10 mouse cellular contexts compared by ENCODE assay signal in genomic region chr12:40471649-40472399, GRCm38 (mm10). TPM values are rescaled to one million over a fixed set of nuclear protein-coding genes. Genes with fewer than 3 reads are reported as not detected.
DNase-seq lines count a peak whose midpoint lies in the region; ATAC-seq and TF ChIP-seq lines count a peak whose summit lies in the region.
"Had no signal": no experiment of that assay in that cellular context is flagged by ENCODE, and none has a peak within 500 bp of the region (broad histone marks: within the 10 kb centered on the region; RNA-seq: fewer than 3 reads in every experiment).

No protein-coding gene starts in this region.

- peak overlapping the region; percentile 71 for H3K27ac ChIP-seq in gastrocnemius, adult 2 months
- 0 out of 2 replicates have a peak overlapping the region, but pooled peaks have one; percentile 3 for H3K27ac ChIP-seq in midbrain, postnatal 0 days (ENCODE audit: low read depth, low read length)
- no peak overlapping the region for H3K27ac ChIP-seq in midbrain, embryonic 14.5 days (replicated peaks; ENCODE audit: low read depth, low read length)
- H3K27ac ChIP-seq in limb, embryonic 15.5 days, result peak overlapping the region; percentile 57; the same call in 1 of the 2 replicates
- 0 out of 2 replicates have a peak overlapping the region, but pooled peaks have one; percentile 35 for H3K27ac ChIP-seq in stomach, postnatal 0 days (replicated peaks)

- no peaks in the 10 kb centered on the region for H3K9me3 ChIP-seq in midbrain, postnatal 0 days (ENCODE audit: low read length)
- H3K9me3 ChIP-seq in midbrain, embryonic 14.5 days (ENCODE audit: control insufficient read depth, low read length), result no peaks in the 10 kb centered on the region
- H3K9me3 ChIP-seq in limb, embryonic 15.5 days, result no peaks in the 10 kb centered on the region
- H3K9me3 ChIP-seq in stomach, postnatal 0 days (ENCODE audit: control insufficient read depth, low read length), result no peaks in the 10 kb centered on the region

- H3K36me3 ChIP-seq in midbrain, postnatal 0 days (ENCODE audit: insufficient read depth, low read length), result no peaks in the 10 kb centered on the region
- no peaks in the 10 kb centered on the region for H3K36me3 ChIP-seq in midbrain, embryonic 14.5 days (ENCODE audit: control insufficient read depth, insufficient read depth, low read length)
- no peaks in the 10 kb centered on the region for H3K36me3 ChIP-seq in limb, embryonic 15.5 days
- H3K36me3 ChIP-seq in stomach, postnatal 0 days (ENCODE audit: control insufficient read depth, insufficient read depth, low read length), result no peaks in the 10 kb centered on the region

- intact Hi-C loops in gastrocnemius, adult 2 months (cut with DNase I), result no loop called here

- no peak for ATAC-seq in midbrain, postnatal 0 days (ENCODE audit: low FRiP score)
- no peak for ATAC-seq in midbrain, embryonic 14.5 days (ENCODE audit: low FRiP score, low TSS enrichment)
- ATAC-seq in limb, embryonic 15.5 days (ENCODE audit: insufficient number of reproducible peaks, low FRiP score, low TSS enrichment, low read depth), result no peak
- no peak for ATAC-seq in stomach, postnatal 0 days (ENCODE audit: low FRiP score, low TSS enrichment)

- H3K4me3 ChIP-seq in gastrocnemius, adult 2 months, result peak overlapping the region; percentile 58
- no peak overlapping the region for H3K4me3 ChIP-seq in midbrain, postnatal 0 days (ENCODE audit: low read depth, low read length)
- H3K4me3 ChIP-seq in midbrain, embryonic 14.5 days (replicated peaks; ENCODE audit: low read depth, low read length), result no peak overlapping the region
- peak overlapping the region; percentile 21 for H3K4me3 ChIP-seq in limb, embryonic 15.5 days
- 0 out of 2 replicates have a peak overlapping the region, but pooled peaks have one; percentile 0 for H3K4me3 ChIP-seq in stomach, postnatal 0 days (ENCODE audit: low read depth, low read length)

- no peak for TF ChIP-seq CTCF in gastrocnemius, adult 2 months (IDR thresholded peaks at IDR 0.05)
- TF ChIP-seq CTCF in midbrain, postnatal 0 days (IDR thresholded peaks at IDR 0.05), result no peak
- TF ChIP-seq CTCF in stomach, postnatal 0 days (IDR thresholded peaks at IDR 0.05; ENCODE audit: low read depth), result no peak

- no peaks in the 10 kb centered on the region for H3K4me1 ChIP-seq in midbrain, postnatal 0 days (ENCODE audit: insufficient read depth, low read length)
- H3K4me1 ChIP-seq in midbrain, embryonic 14.5 days (ENCODE audit: control insufficient read depth, insufficient read depth, low read length), result peaks cover 12% of the 10 kb centered on the region
- peaks cover 21% of the 10 kb centered on the region; the same call in 1 of the 2 replicates for H3K4me1 ChIP-seq in limb, embryonic 15.5 days
- H3K4me1 ChIP-seq in stomach, postnatal 0 days (replicated peaks; ENCODE audit: control insufficient read depth, insufficient read depth), result no peaks in the 10 kb centered on the region

- H3K27me3 ChIP-seq in midbrain, postnatal 0 days (ENCODE audit: insufficient read depth, low read length), result no peaks in the 10 kb centered on the region
- H3K27me3 ChIP-seq in midbrain, embryonic 14.5 days (ENCODE audit: control insufficient read depth, insufficient read depth, low read length), result no peaks in the 10 kb centered on the region
- H3K27me3 ChIP-seq in limb, embryonic 15.5 days, result no peaks in the 10 kb centered on the region
- H3K27me3 ChIP-seq in stomach, postnatal 0 days (ENCODE audit: control insufficient read depth, insufficient read depth, low read length), result no peaks in the 10 kb centered on the region

- WGBS in midbrain, postnatal 0 days, result 62% methylated on average over 11 of the region's 11 CpGs
- 76% methylated on average over 11 of the region's 11 CpGs for WGBS in midbrain, embryonic 14.5 days
- WGBS in limb, embryonic 15.5 days, result 17% methylated on average over 11 of the region's 11 CpGs
- WGBS in stomach, postnatal 0 days, result 38% methylated on average over 11 of the region's 11 CpGs

- H3K4me2 ChIP-seq in midbrain, postnatal 0 days (ENCODE audit: low read depth, low read length, poor library complexity, severe bottlenecking), result peak overlapping the region; percentile 7; the same call in 1 of the 2 replicates
- no peak overlapping the region for H3K4me2 ChIP-seq in midbrain, embryonic 14.5 days (ENCODE audit: low read length)
- peak overlapping the region; percentile 44 for H3K4me2 ChIP-seq in limb, embryonic 15.5 days
- peak overlapping the region; percentile 42 for H3K4me2 ChIP-seq in stomach, postnatal 0 days (replicated peaks; ENCODE audit: low read depth)

- no peak for DNase-seq in gastrocnemius, adult 2 months
- no peak for DNase-seq in gastrocnemius, postnatal 10 days
- no peak for DNase-seq in midbrain, postnatal 0 days (ENCODE audit: low spot score)
- no peak for DNase-seq in midbrain, embryonic 14.5 days
- no peak for DNase-seq in stomach, postnatal 0 days (ENCODE audit: low spot score)
- no peak for DNase-seq in thymus, postnatal 4 days
- DNase-seq in spleen, postnatal 10 days (ENCODE audit: low spot score in 2 of 2), result no peak
- DNase-seq: gastrocnemius, postnatal 25 days; thymus, adult 2 months had no signal

- no peak overlapping the region for H3K9ac ChIP-seq in midbrain, postnatal 0 days (replicated peaks; ENCODE audit: low read length, poor library complexity, severe bottlenecking)
- H3K9ac ChIP-seq in midbrain, embryonic 14.5 days (replicated peaks; ENCODE audit: low read length), result no peak overlapping the region
- no peak overlapping the region for H3K9ac ChIP-seq in limb, embryonic 15.5 days
- no peak overlapping the region for H3K9ac ChIP-seq in stomach, postnatal 0 days (ENCODE audit: low read length)

- TF ChIP-seq EP300 in stomach, postnatal 0 days (optimal IDR thresholded peaks at IDR 0.05), result no peak

RNA-seq across cellular contexts. Expression of gene Dock4, which starts 26.1 kb away (rescaled TPM):
- 10 to 100 TPM; 13.9 to 14.8 TPM for total RNA-seq in gastrocnemius, adult 2 months (2021)
- total RNA-seq in gastrocnemius, postnatal 10 days (2021), result 10 to 100 TPM; 21.6 to 29.7 TPM
- total RNA-seq in midbrain, postnatal 0 days (2014; rRNA removed), result 28.6 and 38.7 TPM in 2 replicates
- 12.3 and 15.5 TPM in 2 replicates for polyA plus RNA-seq in midbrain, postnatal 0 days (2015; fragmentation: Nextera tagmentation; extraction: Ambion mirVana)
- 30.5 and 34.3 TPM in 2 replicates for polyA plus RNA-seq in midbrain, embryonic 14.5 days (2014; fragmentation: Nextera tagmentation; extraction: Ambion mirVana)
- 11.0 and 13.6 TPM in 2 replicates for polyA plus RNA-seq in limb, embryonic 15.5 days (2015; fragmentation: Nextera tagmentation; extraction: Ambion mirVana)
- 3.1 and 3.3 TPM in 2 replicates for polyA plus RNA-seq in stomach, postnatal 0 days (2015; fragmentation: Nextera tagmentation; extraction: Ambion mirVana)

RNA-seq across cellular contexts. Expression of gene Zfp277, which starts 26.1 kb away (rescaled TPM):
- 1 to 10 TPM; 8.5 to 8.6 TPM for total RNA-seq in gastrocnemius, adult 2 months (2021)
- 10 to 100 TPM; 14.1 to 14.8 TPM for total RNA-seq in gastrocnemius, postnatal 10 days (2021)
- total RNA-seq in midbrain, postnatal 0 days (2014; rRNA removed), result 22.9 and 26.3 TPM in 2 replicates
- 29.9 and 31.4 TPM in 2 replicates for polyA plus RNA-seq in midbrain, postnatal 0 days (2015; fragmentation: Nextera tagmentation; extraction: Ambion mirVana)
- 31.8 and 32.1 TPM in 2 replicates for polyA plus RNA-seq in midbrain, embryonic 14.5 days (2014; fragmentation: Nextera tagmentation; extraction: Ambion mirVana)
- polyA plus RNA-seq in limb, embryonic 15.5 days (2015; fragmentation: Nextera tagmentation; extraction: Ambion mirVana), result 33.7 and 35.2 TPM in 2 replicates
- polyA plus RNA-seq in stomach, postnatal 0 days (2015; fragmentation: Nextera tagmentation; extraction: Ambion mirVana), result 21.3 and 21.7 TPM in 2 replicates

Comparison
In these comparisons a context has a peak if more than half of its experiments do, and no peak if none do; other contexts are left out.
1. H3K4me3 ChIP-seq: peak in gastrocnemius, adult 2 months (single experiment), limb, embryonic 15.5 days (single experiment) and stomach, postnatal 0 days (single experiment); none in midbrain, postnatal 0 days (single experiment) and midbrain, embryonic 14.5 days (single experiment).